Mouse (Mus musculus) MEL (cell line): ENCODE data around the gene Fam13a.

Experiments used
- POLR2AphosphoS5 ChIP-seq: IDR thresholded peaks from 2 replicates; pipeline ENCODE4 v1.6.1; 2012; ENCODE audit warnings: low read depth, borderline replicate concordance, mild to moderate bottlenecking, inconsistent platforms, low read length, moderate library complexity, mixed read lengths
- USF1 ChIP-seq: IDR thresholded peaks from 2 replicates; pipeline ENCODE4 v1.6.1; 2014; ENCODE audit warnings: low read depth, mild to moderate bottlenecking, inconsistent platforms, low read length, improper control_type of control experiment, moderate library complexity

DNA sequence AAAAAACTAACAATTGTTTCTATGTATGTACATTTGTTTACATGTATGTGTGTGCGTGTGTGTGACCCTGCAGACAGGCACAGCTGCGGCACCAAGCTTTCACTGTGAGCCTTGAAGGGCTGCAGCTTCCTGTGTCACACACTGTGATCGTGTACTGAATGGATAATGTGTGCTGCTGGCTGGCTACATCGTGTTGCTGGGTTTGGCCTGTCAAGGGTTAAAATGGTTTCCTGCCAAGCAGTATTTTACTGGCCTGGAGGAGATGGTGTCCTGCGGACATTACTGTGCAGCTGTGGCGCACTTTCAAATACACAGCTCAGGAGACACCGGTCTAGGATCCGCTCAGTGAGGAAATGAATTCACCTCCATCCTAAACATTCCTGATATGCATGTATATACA is 121.2 kb downstream of the Fam13a start:
- no peak for TF ChIP-seq POLR2AphosphoS5
- TF ChIP-seq USF1 = no peak
